In the genomic region with DNA sequence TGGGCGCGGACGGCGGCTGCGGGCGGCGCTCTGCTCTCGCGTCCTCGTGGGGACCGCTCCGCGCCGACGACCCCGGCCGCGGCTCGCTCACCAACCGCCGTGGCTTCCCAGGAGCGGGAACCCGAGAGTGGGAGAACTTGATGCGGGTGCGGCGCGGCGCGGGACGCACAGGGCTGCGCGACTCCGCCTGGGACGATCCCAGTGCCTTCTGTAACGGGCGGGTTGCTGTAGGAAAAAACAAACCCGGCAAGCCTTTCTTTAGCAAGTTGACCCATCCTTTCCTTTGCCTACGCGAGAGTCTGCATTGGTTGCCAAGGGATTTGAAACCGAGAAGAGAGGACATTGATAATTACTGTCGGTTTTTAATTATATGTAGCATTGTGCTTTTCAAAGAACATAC, we compare ENCODE assay signal across 8 mouse cellular contexts. TPM values are rescaled to one million over a fixed set of nuclear protein-coding genes. Genes with fewer than 3 reads are reported as not detected.
DNase-seq lines count a peak whose midpoint lies in the region; ATAC-seq lines count a peak whose summit lies in the region.

No protein-coding gene starts in this region.

- peaks cover 6% of the 10 kb centered on the region for H3K4me1 ChIP-seq in heart, embryonic 16.5 days (ENCODE audit: control insufficient read depth, insufficient read depth, low read length)
- H3K4me1 ChIP-seq in midbrain, embryonic 11.5 days (ENCODE audit: control insufficient read depth, insufficient read depth, low read length) = peaks cover 5% of the 10 kb centered on the region

- peak; percentile 50 for ATAC-seq in heart, embryonic 16.5 days (replicated peaks; ENCODE audit: extremely low read depth, insufficient read depth, low FRiP score)
- ATAC-seq in midbrain, embryonic 11.5 days (ENCODE audit: low FRiP score) = peak; percentile 70; the same call in 1 of the 2 replicates

- intact Hi-C loops in left cerebral cortex, postnatal 10 days (cut with DNase I) = loop anchor here (2.0 kb wide), 1 partner anchor 49 kb away; no protein-coding TSS in a partner anchor

- H3K4me2 ChIP-seq in heart, embryonic 16.5 days (ENCODE audit: low read depth, low read length) = peak overlapping the region; percentile 87
- peak overlapping the region; percentile 66 for H3K4me2 ChIP-seq in midbrain, embryonic 11.5 days

- no peaks in the 10 kb centered on the region for H3K27me3 ChIP-seq in heart, embryonic 16.5 days (ENCODE audit: control insufficient read depth, insufficient read depth, low read length)
- no peaks in the 10 kb centered on the region for H3K27me3 ChIP-seq in midbrain, embryonic 11.5 days (ENCODE audit: control insufficient read depth, insufficient read depth, low read length)

- peak overlapping the region; percentile 80 for H3K27ac ChIP-seq in heart, embryonic 16.5 days (ENCODE audit: low read length)
- H3K27ac ChIP-seq in midbrain, embryonic 11.5 days (ENCODE audit: low read depth, low read length) = peak overlapping the region; percentile 74

- peaks cover 21% of the 10 kb centered on the region for H3K36me3 ChIP-seq in heart, embryonic 16.5 days (ENCODE audit: control insufficient read depth, insufficient read depth)
- H3K36me3 ChIP-seq in midbrain, embryonic 11.5 days (ENCODE audit: control insufficient read depth, insufficient read depth, low read length) = peaks cover 18% of the 10 kb centered on the region; the same call in 1 of the 2 replicates

- under 1% methylated on average over 38 of the region's 41 CpGs for WGBS in heart, embryonic 16.5 days
- 0% methylated on average over 41 of the region's 41 CpGs for WGBS in midbrain, embryonic 11.5 days

- H3K9me3 ChIP-seq in heart, embryonic 16.5 days (replicated peaks; ENCODE audit: control insufficient read depth, low read length) = no peaks in the 10 kb centered on the region
- no peaks in the 10 kb centered on the region for H3K9me3 ChIP-seq in midbrain, embryonic 11.5 days (ENCODE audit: control insufficient read depth, low read length)

- peak overlapping the region; percentile 89 for H3K4me3 ChIP-seq in heart, embryonic 16.5 days (ENCODE audit: low read length)
- peak overlapping the region; percentile 78 for H3K4me3 ChIP-seq in midbrain, embryonic 11.5 days (ENCODE audit: low read depth, low read length)

- peak; percentile 12 for DNase-seq in left cerebral cortex, adult 11 months (ENCODE audit: low spot score)
- no peak for DNase-seq in left cerebral cortex, postnatal 10 days (ENCODE audit: extremely low spot score in 1 of 2, low spot score in 2 of 2)
- DNase-seq in brain, adult 2 months (ENCODE audit: low read depth, low spot score) = peak; percentile 61
- DNase-seq in midbrain, embryonic 11.5 days (ENCODE audit: low spot score, missing footprints) = peak; percentile 93
- no peak for DNase-seq in ovary, adult 18-20 months (ENCODE audit: low spot score)
- no peak for DNase-seq in adrenal gland, adult 2 months
- DNase-seq in kidney, postnatal 10 days = no peak

- H3K9ac ChIP-seq in heart, embryonic 16.5 days (ENCODE audit: low read length) = peak overlapping the region; percentile 92
- peak overlapping the region; percentile 91 for H3K9ac ChIP-seq in midbrain, embryonic 11.5 days (ENCODE audit: low read length)

RNA-seq across cellular contexts. Expression of a gene that starts 0.5 kb away (rescaled TPM):
- total RNA-seq in left cerebral cortex, postnatal 10 days (2021) = 10 to 100 TPM; 30.8 to 33.8 TPM
- 10.9 and 13.2 TPM in 2 replicates for polyA plus RNA-seq in heart, embryonic 16.5 days (2015; fragmentation: Nextera tagmentation; extraction: Ambion mirVana)
- polyA plus RNA-seq in midbrain, embryonic 11.5 days (2014; fragmentation: Nextera tagmentation; extraction: Ambion mirVana) = 28.2 and 28.6 TPM in 2 replicates
- 10 to 100 TPM in 1 of 2 experiments, 1 to 10 TPM in 1; 9.2 to 12.6 TPM for total RNA-seq in adrenal gland, adult 2 months (2021)
- polyA plus RNA-seq in adrenal gland, adult 2 months (2012; rRNA removed) = 2.9 and 5.7 TPM in 2 replicates

RNA-seq across cellular contexts. Expression of a gene that starts 37.4 kb away (rescaled TPM):
- total RNA-seq in left cerebral cortex, postnatal 10 days (2021) = 10 to 100 TPM; 14.0 to 16.9 TPM
- polyA plus RNA-seq in heart, embryonic 16.5 days (2015; fragmentation: Nextera tagmentation; extraction: Ambion mirVana) = 87.3 and 90.1 TPM in 2 replicates
- polyA plus RNA-seq in midbrain, embryonic 11.5 days (2014; fragmentation: Nextera tagmentation; extraction: Ambion mirVana) = 29.1 and 29.6 TPM in 2 replicates
- 10 to 100 TPM; 13.8 to 15.6 TPM for total RNA-seq in adrenal gland, adult 2 months (2021)
- 15.1 and 18.4 TPM in 2 replicates for polyA plus RNA-seq in adrenal gland, adult 2 months (2012; rRNA removed)

RNA-seq across cellular contexts. Expression of a gene that starts 50.6 kb away (rescaled TPM):
- total RNA-seq in left cerebral cortex, postnatal 10 days (2021) = 1 to 10 TPM; 8.5 to 9.0 TPM
- polyA plus RNA-seq in heart, embryonic 16.5 days (2015; fragmentation: Nextera tagmentation; extraction: Ambion mirVana) = 18.5 and 22.6 TPM in 2 replicates
- 55.0 and 57.7 TPM in 2 replicates for polyA plus RNA-seq in midbrain, embryonic 11.5 days (2014; fragmentation: Nextera tagmentation; extraction: Ambion mirVana)
- total RNA-seq in adrenal gland, adult 2 months (2021) = 1 to 10 TPM; 4.3 to 4.4 TPM
- 1.2 TPM in 2 replicates for polyA plus RNA-seq in adrenal gland, adult 2 months (2012; rRNA removed)

Comparison
In these comparisons a context has a peak if more than half of its experiments do, and no peak if none do; other contexts are left out.
1. DNase-seq: peak in left cerebral cortex, adult 11 months (single experiment), brain, adult 2 months (single experiment) and midbrain, embryonic 11.5 days (single experiment); none in left cerebral cortex, postnatal 10 days (0 of 2), ovary, adult 18-20 months (single experiment), adrenal gland, adult 2 months (single experiment) and kidney, postnatal 10 days (single experiment).